Mouse (Mus musculus) frontal cortex, postnatal 10 days (tissue): ENCODE data around the gene Dnmt3c.

ENCODE experiments used
- DNase-seq, 2 experiments: peaks; one replicate each; pipeline ENCODE4 v3.0.0; 2022; ENCODE audit warnings: low spot score in 2 of 2, mixed read lengths in 1 of 2

The Dnmt3c gene

DNA sequence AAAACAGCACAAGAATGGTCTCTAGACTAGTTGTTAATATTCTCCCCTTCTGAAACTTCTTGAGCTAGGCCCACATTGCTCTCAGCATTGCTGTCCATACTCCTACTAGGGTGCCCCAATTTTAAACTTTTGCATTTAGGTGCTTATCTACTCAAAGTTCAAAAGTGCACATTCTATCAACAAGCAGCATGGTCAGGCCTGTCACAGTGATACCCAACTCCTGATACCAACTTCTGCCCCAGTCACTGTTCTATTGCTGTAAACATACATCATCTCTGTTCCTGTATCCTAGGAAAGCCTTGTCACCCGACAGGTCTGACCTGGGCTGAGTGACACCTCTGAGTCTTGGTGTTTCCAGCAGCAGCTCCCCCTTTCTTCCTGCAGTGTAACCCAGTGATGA, 26.6 kb downstream of the Dnmt3c start:
- DNase-seq: no peak

DNA sequence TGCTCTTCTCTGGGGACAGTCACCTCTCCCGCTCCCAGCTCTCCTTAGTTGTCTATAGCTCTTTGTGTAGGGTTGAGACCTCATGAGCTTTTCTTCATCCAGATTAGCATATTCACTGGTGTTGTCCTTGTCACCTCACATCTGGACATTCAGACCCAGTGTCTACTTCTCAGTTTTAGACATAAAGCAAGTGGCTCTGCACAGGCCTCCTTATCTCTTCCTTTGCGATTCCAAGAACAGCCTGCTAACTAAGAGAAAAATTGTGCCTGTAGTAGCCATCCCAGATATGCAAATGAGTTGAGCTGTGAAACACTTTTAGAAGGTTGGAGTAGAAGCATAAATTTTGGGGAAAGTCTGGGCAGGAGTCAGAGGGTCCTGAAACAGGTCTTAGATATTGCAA, 28.0 kb downstream of the Dnmt3c start:
- no peak for DNase-seq

DNA sequence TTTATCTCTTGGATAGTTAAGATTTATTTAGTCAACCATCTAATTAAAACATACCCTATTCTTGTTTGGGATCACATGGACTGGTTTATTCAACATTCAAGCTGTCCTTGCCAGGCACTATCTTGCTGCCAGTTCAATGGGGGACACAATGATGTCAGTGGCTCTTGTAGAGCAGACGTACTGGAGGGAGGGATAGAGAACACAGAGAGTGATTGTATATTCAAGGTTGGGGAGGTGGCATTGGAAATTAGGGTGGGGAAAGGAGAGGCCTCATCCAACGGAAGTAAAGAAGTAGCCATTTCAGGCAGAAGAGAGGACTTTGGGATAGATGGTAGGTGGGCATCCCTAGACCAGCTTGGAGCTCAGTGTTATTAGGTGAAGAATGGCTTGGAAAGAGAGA, 28.4 kb downstream of the Dnmt3c start:
- no peak for DNase-seq

DNA sequence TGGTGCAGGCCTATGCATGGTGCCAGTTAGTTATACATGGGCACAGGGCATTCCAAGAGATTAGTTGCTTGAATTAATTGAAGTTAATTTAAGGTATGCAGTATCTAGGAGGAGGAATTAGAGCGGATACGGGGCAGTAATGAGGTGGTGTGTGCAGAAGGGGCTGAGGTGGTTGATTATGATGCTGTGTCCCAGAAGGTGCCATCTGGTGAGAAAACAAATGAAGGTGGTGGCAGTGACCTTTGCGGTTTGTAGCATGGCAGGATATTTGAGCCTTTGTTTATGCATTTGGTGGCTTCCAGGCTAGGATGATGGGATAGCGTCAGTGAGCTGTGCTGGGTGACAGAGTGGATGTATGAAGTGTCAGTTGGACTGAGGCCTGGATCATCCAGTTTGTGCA, 28.8 kb downstream of the Dnmt3c start:
- no peak for DNase-seq

- DNase-seq: no peak
Observed at GRCm38 (mm10) chr2:153734033-153734432, 37.6 kb downstream of the Dnmt3c start.

DNA sequence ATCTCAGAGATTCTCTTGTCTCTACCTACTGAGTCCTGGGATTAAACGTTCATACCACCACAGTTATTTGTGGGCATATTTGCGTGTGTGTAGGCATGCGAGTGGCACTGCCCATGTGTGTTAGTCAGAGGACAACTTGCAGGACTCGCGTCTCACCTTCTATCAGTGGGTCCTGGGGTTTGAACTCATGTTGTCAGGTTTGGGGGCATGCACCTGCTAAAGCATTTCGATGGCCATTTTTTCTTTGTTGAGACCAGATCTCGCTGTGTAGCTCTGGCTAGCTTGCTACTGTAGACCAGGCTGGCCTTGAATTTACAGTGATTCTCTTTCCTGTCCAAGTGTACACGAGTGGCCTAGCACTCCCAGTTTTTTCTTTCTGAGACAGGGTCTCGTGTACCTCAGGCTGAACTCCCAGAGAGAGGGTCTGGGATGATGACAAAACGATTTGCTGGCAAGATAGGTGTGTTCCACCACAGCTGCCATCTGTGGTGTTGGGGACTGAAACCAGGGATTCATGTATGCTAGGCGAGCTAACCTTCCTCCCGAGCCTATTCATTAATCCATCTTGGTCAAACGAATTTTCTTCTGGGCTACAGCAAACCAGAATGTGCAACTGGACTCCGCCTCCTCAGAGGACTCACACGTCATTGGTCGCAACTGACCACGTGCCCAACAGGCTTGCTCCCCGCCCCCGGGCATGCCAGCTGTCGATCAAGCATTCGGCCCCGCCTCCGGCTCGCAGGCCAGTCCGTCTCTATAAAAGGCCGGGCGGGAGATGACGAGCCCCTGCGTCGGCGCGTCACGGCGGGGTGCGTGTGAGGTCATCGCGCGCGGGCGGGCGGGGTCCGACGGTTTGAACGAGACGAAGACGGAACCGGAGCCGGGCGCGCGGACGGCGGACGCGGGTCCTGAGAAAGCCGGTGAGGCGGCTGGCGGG, 44.3 kb downstream of the Dnmt3c start, which contains the start of gene Mapre1:
TSS of gene Mapre1 (plus strand) at position 775 of the 937 bp plus-strand sequence.
- DNase-seq: peak; percentile 99 to 100

DNA sequence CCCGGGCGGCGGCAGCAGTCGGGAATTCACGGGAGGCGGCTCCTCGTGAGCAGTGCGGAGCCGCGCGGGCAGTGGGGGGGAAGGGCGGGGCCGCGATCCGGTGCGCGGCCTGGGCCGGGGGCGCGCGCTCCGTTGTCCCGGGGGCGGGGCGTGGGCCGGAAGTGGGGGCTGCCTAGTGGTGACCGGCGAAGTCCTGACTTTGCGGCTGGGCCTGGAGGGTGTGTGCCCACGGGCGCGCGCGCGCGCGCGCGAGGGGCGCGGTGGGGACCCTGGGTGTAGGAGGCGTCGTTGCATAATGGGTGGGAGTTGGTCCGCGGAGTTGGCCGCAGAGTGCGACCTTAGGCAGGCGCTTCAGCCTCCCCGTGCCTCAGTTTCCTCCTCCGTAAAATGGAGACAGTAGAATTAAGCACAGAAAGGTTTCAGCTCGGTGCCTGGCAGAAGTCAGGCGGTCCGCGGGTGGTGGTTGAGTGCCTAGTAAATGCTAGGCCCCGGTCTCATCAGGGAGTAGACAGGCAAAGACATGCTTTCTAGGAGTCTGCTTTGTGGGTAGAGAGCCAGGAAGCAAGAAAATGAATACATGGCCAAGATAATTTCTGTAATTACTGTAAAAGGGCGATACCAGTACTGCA, 45.1 kb downstream of the Dnmt3c start:
- no peak for DNase-seq

DNA sequence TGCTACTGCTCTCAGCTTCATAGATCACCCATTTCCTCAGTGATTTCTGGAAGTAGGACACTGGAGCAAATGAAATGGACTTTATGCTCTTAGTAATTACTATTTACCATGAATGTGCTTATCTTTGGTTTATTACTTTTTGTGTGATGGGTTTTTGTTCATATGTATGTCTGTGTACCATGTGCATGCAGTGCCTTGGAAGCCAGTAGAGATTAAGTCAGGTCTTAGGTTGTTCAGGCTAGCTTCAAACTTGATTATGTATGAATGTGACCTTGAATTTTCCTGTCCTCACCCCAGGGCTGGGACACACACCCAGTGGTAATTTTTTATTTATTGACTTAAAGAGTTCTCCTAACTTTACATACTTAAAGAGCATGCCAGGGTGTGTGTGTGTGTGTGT, 51.5 kb downstream of the Dnmt3c start:
- no peak for DNase-seq

DNA sequence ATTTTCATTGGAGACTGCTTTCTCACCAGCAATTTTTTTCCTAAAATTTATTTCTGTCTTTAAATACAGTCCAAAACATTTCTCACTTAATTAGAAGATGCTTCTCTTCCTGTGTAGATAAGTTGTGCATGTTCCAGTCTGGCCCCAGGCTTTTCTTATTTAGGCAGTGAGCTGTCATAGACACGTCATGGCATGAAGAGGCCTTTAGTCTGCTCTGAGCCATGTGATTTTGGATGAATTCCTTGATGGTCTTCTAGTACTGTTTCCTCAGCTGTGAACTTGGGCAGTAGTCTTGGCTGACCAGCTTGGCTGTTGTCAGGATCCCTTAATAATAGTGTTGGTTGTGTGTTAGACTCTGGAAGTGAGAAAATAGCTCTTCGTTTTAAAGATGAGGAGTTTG, 53.9 kb downstream of the Dnmt3c start:
- DNase-seq: no peak

GRCm38 (mm10) chr2:153762121-153762520, 65.7 kb downstream of the Dnmt3c start:
- DNase-seq: no peak

DNA sequence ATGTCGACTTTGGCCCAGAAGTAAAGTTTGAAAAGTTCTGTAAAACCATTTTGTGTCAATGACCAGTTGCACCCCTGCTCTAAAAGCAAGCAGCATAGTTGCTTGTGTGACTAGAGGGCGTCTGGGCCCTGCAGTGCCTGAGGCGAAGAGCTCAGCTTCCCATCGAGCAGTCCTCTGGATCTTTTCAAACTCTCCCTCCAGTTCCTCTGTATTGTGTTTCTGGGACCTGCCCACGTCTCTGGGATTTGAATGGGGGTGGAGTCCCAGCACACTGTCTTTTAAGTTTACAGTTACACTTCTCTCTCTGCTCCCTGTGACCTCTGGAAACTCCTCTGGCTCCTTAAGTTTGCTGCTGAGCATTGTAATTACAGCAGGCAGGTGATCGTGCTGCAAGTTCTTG, 71.0 kb downstream of the Dnmt3c start:
- DNase-seq: no peak

DNA sequence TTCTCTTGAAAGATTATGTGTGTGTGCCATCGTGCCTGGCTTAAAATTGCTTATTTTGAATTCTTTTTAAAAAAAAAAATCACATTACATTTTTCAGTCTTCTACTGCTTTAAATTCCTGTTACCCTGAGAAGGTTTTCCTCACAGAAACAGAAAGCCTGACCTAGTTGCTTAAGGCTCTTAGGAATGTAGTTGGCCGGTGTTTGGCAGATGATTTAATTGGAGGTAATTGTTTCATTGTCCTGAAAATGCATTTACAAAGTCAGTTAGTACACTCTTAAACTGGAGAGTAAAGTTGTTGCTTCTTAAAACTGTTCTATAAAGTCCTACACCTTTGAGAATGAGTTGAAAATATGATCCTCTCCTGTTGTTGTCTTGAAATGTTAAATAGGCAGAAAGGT, 72.4 kb downstream of the Dnmt3c start:
- DNase-seq: no peak

- DNase-seq: no peak
Observed at GRCm38 (mm10) chr2:153772950-153773349, 76.5 kb downstream of the Dnmt3c start.

GRCm38 (mm10) chr2:153775472-153775871, 79.0 kb downstream of the Dnmt3c start:
- no peak for DNase-seq

GRCm38 (mm10) chr2:153778638-153779362, 82.3 kb downstream of the Dnmt3c start:
- DNase-seq: peak; percentile 36 to 50
